Mouse (Mus musculus): Measurements from ENCODE around the gene Ttyh3.

- TF ChIP-seq CTCF (IDR thresholded peaks at IDR 0.05; ENCODE audit: control insufficient read depth, insufficient read depth, insufficient read length) (no peak), MYOD1 (IDR thresholded peaks at IDR 0.05; ENCODE audit: control insufficient read depth, insufficient read length, low read depth) (no peak), MAX (IDR thresholded peaks at IDR 0.05) (no peak), CEBPB (IDR thresholded peaks at IDR 0.05; ENCODE audit: low read depth) (no peak), USF1 (IDR thresholded peaks at IDR 0.05; ENCODE audit: low read depth) (no peak), MYOG (IDR thresholded peaks at IDR 0.05; ENCODE audit: control insufficient read depth, extremely low read depth, insufficient read length) (no peak)
These were observed 52.4 kb downstream of the Ttyh3 start for GRCm38 (mm10) chr5:140596426-140596825.
